8 mouse cellular contexts compared by ENCODE assay signal in the genomic region with DNA sequence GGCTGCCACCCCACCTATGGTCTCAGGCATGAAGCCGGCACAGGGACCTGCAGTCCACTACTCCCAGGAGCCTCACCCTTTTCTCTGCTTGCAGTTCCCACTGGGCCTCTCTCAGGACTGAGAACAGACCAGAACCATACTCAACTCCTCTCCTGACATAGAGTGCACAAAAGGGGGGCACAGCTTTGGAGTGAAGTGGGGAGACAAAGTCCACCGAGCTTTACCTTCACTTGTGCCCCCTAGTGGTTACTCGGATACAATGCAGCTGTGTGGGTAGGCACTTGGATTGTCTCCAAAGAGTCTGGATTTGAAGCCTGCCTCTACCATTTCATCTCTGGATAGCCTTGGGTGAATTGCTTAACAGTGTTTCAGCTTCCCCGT.
DNase-seq lines count a peak whose midpoint lies in the region; ATAC-seq and TF ChIP-seq lines count a peak whose summit lies in the region.

No protein-coding gene starts in this region.

- H3K4me2 ChIP-seq in liver, postnatal 0 days (ENCODE audit: low read depth, low read length): no peak overlapping the region
- 0 out of 2 replicates have a peak overlapping the region, but pooled peaks have one; percentile 10 for H3K4me2 ChIP-seq in forebrain, postnatal 0 days (ENCODE audit: low read depth)
- no peak overlapping the region for H3K4me2 ChIP-seq in stomach, postnatal 0 days (replicated peaks; ENCODE audit: low read depth)

- 32% methylated on average over 4 of the region's 4 CpGs for WGBS in liver, postnatal 0 days (ENCODE audit: insufficient replicate concordance)
- 17% methylated on average over 4 of the region's 4 CpGs for WGBS in forebrain, postnatal 0 days
- 40% methylated on average over 4 of the region's 4 CpGs for WGBS in stomach, postnatal 0 days

- H3K4me1 ChIP-seq in liver, postnatal 0 days (ENCODE audit: insufficient read depth): no peaks in the 10 kb centered on the region
- H3K4me1 ChIP-seq in forebrain, postnatal 0 days (ENCODE audit: insufficient read depth): peaks cover 10% of the 10 kb centered on the region; the same call in 1 of the 2 replicates
- no peaks in the 10 kb centered on the region for H3K4me1 ChIP-seq in stomach, postnatal 0 days (replicated peaks; ENCODE audit: control insufficient read depth, insufficient read depth)

- DNase-seq in liver, postnatal 0 days: no peak
- DNase-seq in liver: no peak
- peak; percentile 82 for DNase-seq in brain, adult 2 months (ENCODE audit: low read depth, low spot score)
- peak; percentile 80 for DNase-seq in forebrain, postnatal 0 days
- peak; percentile 20 for DNase-seq in induced T-regulatory cell, adult 2 months (ENCODE audit: low read depth)
- peak; percentile 18 for DNase-seq in lung, postnatal 10 days
- DNase-seq in stomach, postnatal 0 days (ENCODE audit: low spot score): peak; percentile 33
- no peak for DNase-seq in spleen, postnatal 4 days (ENCODE audit: low spot score in 2 of 2)

- H3K27ac ChIP-seq in liver, postnatal 0 days (ENCODE audit: low read depth): no peak overlapping the region
- H3K27ac ChIP-seq in forebrain, postnatal 0 days (ENCODE audit: low read depth, low read length): peak overlapping the region; percentile 68
- H3K27ac ChIP-seq in stomach, postnatal 0 days (replicated peaks): no peak overlapping the region

- peak; percentile 64 for TF ChIP-seq CTCF in liver, postnatal 0 days (IDR thresholded peaks at IDR 0.05; ENCODE audit: low read depth)
- TF ChIP-seq CTCF in forebrain, postnatal 0 days (IDR thresholded peaks at IDR 0.05; ENCODE audit: low read depth): peak; percentile 74
- peak; percentile 71 for TF ChIP-seq CTCF in stomach, postnatal 0 days (IDR thresholded peaks at IDR 0.05; ENCODE audit: low read depth)

- TF ChIP-seq EP300 in liver, postnatal 0 days (IDR thresholded peaks at IDR 0.05; ENCODE audit: low read depth): no peak
- TF ChIP-seq EP300 in stomach, postnatal 0 days (optimal IDR thresholded peaks at IDR 0.05): no peak

- H3K9me3 ChIP-seq in liver, postnatal 0 days (ENCODE audit: low read length): no peaks in the 10 kb centered on the region
- H3K9me3 ChIP-seq in forebrain, postnatal 0 days (ENCODE audit: low read length): no peaks in the 10 kb centered on the region
- H3K9me3 ChIP-seq in stomach, postnatal 0 days (ENCODE audit: control insufficient read depth, low read length): no peaks in the 10 kb centered on the region

- no peaks in the 10 kb centered on the region for H3K27me3 ChIP-seq in liver, postnatal 0 days (ENCODE audit: insufficient read depth, low read length)
- no peaks in the 10 kb centered on the region for H3K27me3 ChIP-seq in forebrain, postnatal 0 days (ENCODE audit: insufficient read depth, low read length)
- no peaks in the 10 kb centered on the region for H3K27me3 ChIP-seq in stomach, postnatal 0 days (ENCODE audit: control insufficient read depth, insufficient read depth, low read length)

- H3K36me3 ChIP-seq in liver, postnatal 0 days (replicated peaks; ENCODE audit: insufficient read depth, low read length): no peaks in the 10 kb centered on the region
- 0 out of 2 replicates have a peak, but pooled peaks cover 3% of the 10 kb centered on the region for H3K36me3 ChIP-seq in forebrain, postnatal 0 days (ENCODE audit: insufficient read depth)
- no peaks in the 10 kb centered on the region for H3K36me3 ChIP-seq in stomach, postnatal 0 days (ENCODE audit: control insufficient read depth, insufficient read depth, low read length)

- no peak overlapping the region for H3K9ac ChIP-seq in liver, postnatal 0 days (replicated peaks)
- H3K9ac ChIP-seq in forebrain, postnatal 0 days: no peak overlapping the region
- no peak overlapping the region for H3K9ac ChIP-seq in stomach, postnatal 0 days (ENCODE audit: low read length)

- H3K4me3 ChIP-seq in liver, postnatal 0 days (ENCODE audit: low read depth, low read length): no peak overlapping the region
- H3K4me3 ChIP-seq in forebrain, postnatal 0 days (ENCODE audit: low read depth, low read length): no peak overlapping the region
- no peak overlapping the region for H3K4me3 ChIP-seq in stomach, postnatal 0 days (ENCODE audit: low read depth, low read length)

- ATAC-seq in liver, postnatal 0 days: no peak
- ATAC-seq in forebrain, postnatal 0 days: peak; percentile 52
- no peak; the same call in none of the 2 replicates for ATAC-seq in stomach, postnatal 0 days (ENCODE audit: low FRiP score, low TSS enrichment)

Comparison
In these comparisons a context has a peak if more than half of its experiments do, and no peak if none do; other contexts are left out.
1. DNase-seq: peak in brain, adult 2 months (single experiment), forebrain, postnatal 0 days (single experiment), induced T-regulatory cell, adult 2 months (single experiment), lung, postnatal 10 days (single experiment) and stomach, postnatal 0 days (single experiment); none in liver, postnatal 0 days (single experiment), liver (single experiment) and spleen, postnatal 4 days (0 of 2).
2. Peak in every context shown above with its lines, with median percentiles within 50 percentile points of each other: CTCF ChIP-seq.